Mouse (Mus musculus) hindbrain, embryonic 12.5 days (tissue): ENCODE measurements around the gene Ttc23. TPM values are rescaled to one million over a fixed set of nuclear protein-coding genes. Genes with fewer than 3 reads are reported as not detected.

ENCODE experiments used
- ATAC-seq: fragments of 200-750 bp; cut with Nextera tagmentation; 2 replicates; pipeline ENCODE4 v1.8.0; 2017; ENCODE audit warnings: moderate TSS enrichment; ENCODE audit not compliant: low FRiP score
- H3K27ac ChIP-seq: fragments of 300-500 bp; sonication (generic); 2 replicates; pipeline ENCODE4 v1.5.1; 2016; ENCODE audit warnings: mild to moderate bottlenecking
- H3K27me3 ChIP-seq: fragments of 300-500 bp; sonication (generic); 2 replicates; pipeline ENCODE4 v1.6.1; 2016; ENCODE audit warnings: mild to moderate bottlenecking
- H3K36me3 ChIP-seq: fragments of 300-500 bp; sonication (generic); 2 replicates; pipeline ENCODE4 v1.6.1; 2016; ENCODE audit warnings: mild to moderate bottlenecking
- H3K4me1 ChIP-seq: fragments of 300-500 bp; sonication (generic); 2 replicates; pipeline ENCODE4 v1.6.1; 2016
- H3K4me2 ChIP-seq: fragments of 300-500 bp; sonication (generic); replicated peaks from 2 replicates; pipeline ENCODE4 v1.6.1; 2016; ENCODE audit warnings: mild to moderate bottlenecking
- H3K4me3 ChIP-seq: fragments of 300-500 bp; sonication (generic); 2 replicates; pipeline ENCODE4 v1.5.1; 2016; ENCODE audit warnings: mild to moderate bottlenecking
- H3K9ac ChIP-seq: fragments of 300-500 bp; sonication (generic); 2 replicates; pipeline ENCODE4 v1.6.1; 2016; ENCODE audit warnings: mild to moderate bottlenecking, moderate library complexity
- H3K9me3 ChIP-seq: fragments of 300-500 bp; sonication (generic); replicated peaks from 2 replicates; pipeline ENCODE4 v1.6.1; 2016; ENCODE audit warnings: mild to moderate bottlenecking
- WGBS: fragments of 180-500 bp; shearing (Covaris S2); methylation state at CpG from one replicate; pipeline ENCODE4 v1.1.7; 2016; 5-methylcytosine and 5-hydroxymethylcytosine counted together
- polyA plus RNA-seq: library from polyadenylated mRNA; unstranded; fragments of >200 nt; fragmentation: Nextera tagmentation; extraction: Ambion mirVana; gene quantifications from 2 replicates; pipeline ENCODE4 v1.2.1, GENCODE M21; 2016

Ttc23 gene
- polyA plus RNA-seq, 1 experiment from 2014 or later: 31.6 TPM

DNA sequence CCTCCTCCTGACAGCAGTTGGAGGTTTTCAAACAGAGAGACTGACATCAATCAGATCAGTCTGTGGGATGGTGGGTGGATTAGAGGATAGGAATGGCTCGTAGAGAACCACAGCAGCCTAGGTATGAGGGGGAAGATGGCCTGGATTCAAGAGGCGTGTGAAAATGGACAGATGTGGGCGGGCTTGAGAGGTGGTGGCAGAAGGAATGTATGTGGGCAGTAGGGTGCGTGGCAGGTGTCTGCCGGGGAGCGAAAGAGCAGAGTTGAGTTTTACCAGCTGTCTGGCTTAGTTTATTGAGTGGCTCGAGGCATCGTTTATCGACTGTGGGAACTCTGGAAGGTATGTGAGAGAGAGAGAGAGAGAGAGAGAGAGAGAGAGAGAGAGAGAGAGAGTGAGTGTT lies 33.9 kb downstream of the Ttc23 start:
- no peaks in the 10 kb centered on the region for H3K4me1 ChIP-seq

GRCm38 (mm10) chr7:67683006-67683405 lies 35.8 kb downstream of the Ttc23 start:
- WGBS: 89% methylated on average over 16 of the region's 16 CpGs
- Histone ChIP-seq H3K9ac (no peak overlapping the region), H3K4me3 (no peak overlapping the region), H3K27ac (no peak overlapping the region), H3K36me3 (peaks cover 17% of the 10 kb centered on the region), H3K27me3 (no peaks in the 10 kb centered on the region), H3K4me1 (no peaks in the 10 kb centered on the region), H3K4me2 (no peak overlapping the region), H3K9me3 (no peaks in the 10 kb centered on the region)
- ATAC-seq: no peak

More for the DNA sequence above, 33.9 kb downstream of the Ttc23 start:
- Histone ChIP-seq H3K27me3 (no peaks in the 10 kb centered on the region), H3K36me3 (peaks cover 17% of the 10 kb centered on the region), H3K27ac (no peak overlapping the region), H3K4me3 (no peak overlapping the region), H3K9me3 (no peaks in the 10 kb centered on the region), H3K9ac (no peak overlapping the region), H3K4me2 (no peak overlapping the region)
- WGBS: 86% methylated on average over 9 of the region's 9 CpGs
- no peak for ATAC-seq

DNA sequence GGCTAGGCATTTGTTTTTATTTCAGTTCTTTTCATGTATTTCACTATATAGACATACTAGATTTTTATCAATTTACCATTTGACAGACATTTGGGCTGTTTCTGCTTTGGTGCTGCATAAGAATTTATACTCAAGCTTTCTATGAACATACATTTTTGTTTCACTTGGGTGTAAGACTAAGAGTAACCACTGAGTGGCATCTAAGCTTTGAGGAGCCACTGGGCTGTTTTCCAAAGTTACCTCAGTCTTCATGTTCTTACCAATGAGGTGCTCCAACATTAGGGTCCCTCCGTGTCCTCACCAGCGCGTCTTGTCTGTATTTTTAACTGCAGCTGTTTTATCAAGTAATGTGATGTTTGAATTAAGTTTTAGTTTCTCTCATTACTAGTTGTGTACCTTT lies 39.3 kb downstream of the Ttc23 start:
- Histone ChIP-seq H3K9ac (no peak overlapping the region), H3K36me3 (peaks cover 10% of the 10 kb centered on the region), H3K4me1 (no peaks in the 10 kb centered on the region), H3K27ac (no peak overlapping the region), H3K4me3 (no peak overlapping the region), H3K4me2 (no peak overlapping the region), H3K27me3 (no peaks in the 10 kb centered on the region), H3K9me3 (no peaks in the 10 kb centered on the region)
- 94% methylated on average over 3 of the region's 3 CpGs for WGBS
- ATAC-seq: no peak

GRCm38 (mm10) chr7:67688281-67688680 lies 41.1 kb downstream of the Ttc23 start:
- no peak overlapping the region for H3K27ac ChIP-seq
- H3K36me3 ChIP-seq: peaks cover 4% of the 10 kb centered on the region
- no peak for ATAC-seq
- H3K4me3 ChIP-seq: no peak overlapping the region
- H3K4me2 ChIP-seq: no peak overlapping the region
- no peak overlapping the region for H3K9ac ChIP-seq
- no peaks in the 10 kb centered on the region for H3K27me3 ChIP-seq
- no peaks in the 10 kb centered on the region for H3K4me1 ChIP-seq
- no peaks in the 10 kb centered on the region for H3K9me3 ChIP-seq
- WGBS: 53% methylated on average over 3 of the region's 3 CpGs

DNA sequence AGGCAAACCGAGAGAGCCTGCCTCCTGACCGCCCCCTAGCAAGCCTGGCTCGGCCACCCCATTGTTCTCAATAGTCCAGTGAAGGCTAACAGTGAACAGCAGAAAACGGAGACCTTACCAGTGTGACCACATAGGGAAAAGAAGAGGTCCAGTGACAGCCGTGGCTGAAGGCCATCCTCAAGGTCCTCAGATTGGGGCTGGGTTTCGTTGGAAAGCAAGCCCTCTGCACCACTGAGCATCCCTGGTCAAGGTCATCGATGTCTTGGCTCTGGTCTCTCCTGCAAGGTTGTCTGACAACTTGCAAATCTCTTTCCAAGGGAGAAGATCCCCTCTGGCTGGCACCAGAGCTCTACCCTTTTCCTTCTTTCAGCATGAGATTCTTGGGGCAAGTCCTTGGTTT lies 42.6 kb downstream of the Ttc23 start:
- no peak overlapping the region for H3K4me3 ChIP-seq
- no peaks in the 10 kb centered on the region for H3K27me3 ChIP-seq
- WGBS: 84% methylated on average over 7 of the region's 7 CpGs
- no peaks in the 10 kb centered on the region for H3K9me3 ChIP-seq
- no peak for ATAC-seq
- no peak overlapping the region for H3K4me2 ChIP-seq
- H3K36me3 ChIP-seq: peaks cover 4% of the 10 kb centered on the region
- H3K9ac ChIP-seq: no peak overlapping the region
- H3K4me1 ChIP-seq: no peaks in the 10 kb centered on the region
- H3K27ac ChIP-seq: no peak overlapping the region

- Histone ChIP-seq H3K9me3 (no peaks in the 10 kb centered on the region), H3K9ac (no peak overlapping the region), H3K27ac (no peak overlapping the region), H3K4me3 (no peak overlapping the region), H3K4me2 (no peak overlapping the region), H3K36me3 (no peaks in the 10 kb centered on the region), H3K27me3 (no peaks in the 10 kb centered on the region), H3K4me1 (no peaks in the 10 kb centered on the region)
- 86% methylated on average over 6 of the region's 6 CpGs for WGBS
- ATAC-seq: no peak
These were observed 43.8 kb downstream of the Ttc23 start for GRCm38 (mm10) chr7:67691036-67691435.

DNA sequence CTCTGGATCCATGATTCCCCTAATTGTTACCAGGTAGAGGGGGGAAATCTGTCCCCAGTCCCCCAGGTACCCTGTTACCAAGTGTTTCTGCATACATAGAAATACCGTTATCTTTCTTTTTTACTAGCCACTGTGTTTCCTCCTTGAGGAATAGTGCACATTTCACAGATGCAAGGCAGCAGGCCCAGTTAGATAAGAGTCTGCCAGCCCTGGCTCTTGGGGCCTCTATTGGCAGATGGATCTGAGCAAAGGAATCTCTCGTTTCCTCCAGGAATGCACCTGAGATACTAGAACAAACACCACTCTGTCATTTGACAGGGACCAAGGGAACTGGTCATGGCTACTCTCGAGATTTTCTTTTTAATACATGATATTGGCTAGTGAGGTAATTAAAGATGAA lies 44.9 kb downstream of the Ttc23 start:
- Histone ChIP-seq H3K27ac (no peak overlapping the region), H3K9me3 (no peaks in the 10 kb centered on the region), H3K36me3 (no peaks in the 10 kb centered on the region), H3K4me1 (no peaks in the 10 kb centered on the region), H3K9ac (no peak overlapping the region), H3K27me3 (no peaks in the 10 kb centered on the region), H3K4me3 (no peak overlapping the region), H3K4me2 (no peak overlapping the region)
- ATAC-seq: no peak
- WGBS: 90% methylated on average over 3 of the region's 3 CpGs

- no peak overlapping the region for H3K4me2 ChIP-seq
- H3K27me3 ChIP-seq: no peaks in the 10 kb centered on the region
- H3K4me1 ChIP-seq: no peaks in the 10 kb centered on the region
- WGBS: 94% methylated on average over 23 of the region's 23 CpGs
- ATAC-seq: no peak
- no peak overlapping the region for H3K9ac ChIP-seq
- 0 out of 2 replicates have a peak, but pooled peaks cover 2% of the 10 kb centered on the region for H3K36me3 ChIP-seq
- no peak overlapping the region for H3K27ac ChIP-seq
- H3K4me3 ChIP-seq: no peak overlapping the region
- no peaks in the 10 kb centered on the region for H3K9me3 ChIP-seq
These were observed 45.8 kb downstream of the Ttc23 start for GRCm38 (mm10) chr7:67692791-67693538.

DNA sequence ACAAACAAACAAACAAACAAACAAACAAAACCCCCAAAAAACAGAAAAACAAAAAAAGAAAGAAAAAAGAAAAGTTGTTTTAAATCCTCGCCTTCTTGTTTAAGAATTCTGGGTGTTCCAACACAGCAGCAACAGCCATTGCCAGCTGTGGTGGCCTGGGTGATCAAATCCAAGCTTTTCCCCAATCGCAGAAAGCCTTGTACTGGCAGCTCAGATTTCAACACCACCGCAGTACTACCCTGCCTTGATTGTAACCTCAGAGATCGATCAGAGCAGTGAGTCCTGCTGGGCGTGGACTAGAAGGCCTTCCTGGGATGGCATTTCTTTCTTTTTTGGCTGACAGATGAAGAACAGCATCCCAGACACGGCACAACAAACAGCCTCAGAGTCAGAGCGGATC lies 48.7 kb downstream of the Ttc23 start:
- no peaks in the 10 kb centered on the region for H3K4me1 ChIP-seq
- H3K4me2 ChIP-seq: no peak overlapping the region
- no peak overlapping the region for H3K9ac ChIP-seq
- H3K27ac ChIP-seq: no peak overlapping the region
- H3K9me3 ChIP-seq: no peaks in the 10 kb centered on the region
- 87% methylated on average over 7 of the region's 7 CpGs for WGBS
- H3K36me3 ChIP-seq: peaks cover 8% of the 10 kb centered on the region; the same call in 1 of the 2 replicates
- H3K27me3 ChIP-seq: no peaks in the 10 kb centered on the region
- no peak for ATAC-seq
- H3K4me3 ChIP-seq: no peak overlapping the region

DNA sequence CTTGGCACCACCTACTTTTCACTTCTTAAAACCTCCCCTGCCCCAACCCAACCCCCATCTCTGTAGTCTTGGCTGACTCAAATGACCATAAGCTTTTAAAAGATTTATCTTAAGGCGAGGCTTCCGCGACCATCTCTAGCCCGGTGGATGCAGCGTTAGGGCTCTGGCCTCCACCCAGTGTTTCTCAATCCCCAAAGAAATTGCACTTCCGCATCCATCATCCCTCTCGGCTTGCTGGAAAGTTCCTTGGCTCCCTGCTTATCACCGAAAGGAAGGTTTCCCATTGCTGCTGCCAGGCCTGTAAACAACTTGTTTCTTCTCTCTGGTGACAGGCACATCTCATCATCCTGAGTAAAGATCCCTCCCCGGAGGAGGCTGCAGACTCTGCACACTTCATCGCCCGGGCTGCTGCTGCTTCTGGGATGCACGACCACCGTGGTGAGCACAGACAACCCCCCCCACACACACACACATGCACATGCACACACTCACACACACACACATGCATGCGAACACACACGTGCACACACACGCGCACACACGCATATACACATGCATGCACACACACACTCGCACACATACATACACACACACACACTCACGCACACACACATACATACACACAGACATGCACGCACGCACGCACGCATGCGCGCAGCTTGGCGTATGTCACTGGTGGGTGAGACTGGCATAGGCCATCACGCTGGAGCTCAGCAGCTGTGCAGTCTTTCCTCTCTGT lies 50.9 kb downstream of the Ttc23 start:
- no peak overlapping the region for H3K4me2 ChIP-seq

GRCm38 (mm10) chr7:67699301-67699700 lies 52.1 kb downstream of the Ttc23 start:
- H3K27me3 ChIP-seq: no peaks in the 10 kb centered on the region
- no peak overlapping the region for H3K9ac ChIP-seq
- peaks cover 8% of the 10 kb centered on the region; the same call in 1 of the 2 replicates for H3K4me1 ChIP-seq
- no peak for ATAC-seq
- H3K4me2 ChIP-seq: no peak overlapping the region
- WGBS: 96% methylated on average over 4 of the region's 4 CpGs
- no peaks in the 10 kb centered on the region for H3K9me3 ChIP-seq
- H3K4me3 ChIP-seq: no peak overlapping the region
- H3K36me3 ChIP-seq: peaks cover 8% of the 10 kb centered on the region; the same call in 1 of the 2 replicates
- no peak overlapping the region for H3K27ac ChIP-seq

More for the DNA sequence above, 50.9 kb downstream of the Ttc23 start:
- WGBS: 93% methylated on average over 28 of the region's 28 CpGs
- H3K9me3 ChIP-seq: no peaks in the 10 kb centered on the region
- H3K9ac ChIP-seq: no peak overlapping the region
- H3K27ac ChIP-seq: no peak overlapping the region
- peaks cover 8% of the 10 kb centered on the region; the same call in 1 of the 2 replicates for H3K4me1 ChIP-seq
- no peak overlapping the region for H3K4me3 ChIP-seq
- ATAC-seq: no peak
- peaks cover 8% of the 10 kb centered on the region; the same call in 1 of the 2 replicates for H3K36me3 ChIP-seq
- no peaks in the 10 kb centered on the region for H3K27me3 ChIP-seq

DNA sequence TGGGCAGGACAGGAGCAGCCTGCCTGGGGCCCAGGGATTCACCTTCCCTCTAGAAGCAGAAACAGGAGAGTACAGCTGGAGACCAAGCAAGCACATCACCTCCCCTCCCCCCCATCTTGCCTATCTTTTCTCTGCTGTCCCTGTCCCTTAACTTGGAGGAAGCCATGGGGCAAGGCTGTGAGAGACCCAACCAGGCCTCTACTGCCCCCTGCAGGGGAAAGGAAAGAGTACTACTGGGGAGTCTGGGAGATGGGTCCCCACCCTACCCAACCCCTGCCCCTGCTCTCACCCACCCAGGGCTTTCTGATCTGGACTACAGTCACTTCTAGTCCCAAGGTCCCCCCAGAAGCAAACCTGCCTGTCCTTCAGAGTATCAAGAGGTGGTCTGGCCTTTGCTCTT lies 53.6 kb downstream of the Ttc23 start:
- H3K9ac ChIP-seq: no peak overlapping the region
- ATAC-seq: peak; percentile 50

More for the DNA sequence above, 53.6 kb downstream of the Ttc23 start:
- Histone ChIP-seq H3K27me3 (no peaks in the 10 kb centered on the region), H3K4me2 (no peak overlapping the region), H3K4me1 (peaks cover 8% of the 10 kb centered on the region; the same call in 1 of the 2 replicates), H3K4me3 (no peak overlapping the region), H3K36me3 (peaks cover 8% of the 10 kb centered on the region; the same call in 1 of the 2 replicates), H3K9me3 (no peaks in the 10 kb centered on the region), H3K27ac (no peak overlapping the region)
